Mouse (Mus musculus) megakaryocyte progenitor cell, adult 5-6 weeks (primary cell): ENCODE data around the gene Nsun5. TPM values are rescaled to one million over a fixed set of nuclear protein-coding genes. Genes with fewer than 3 reads are reported as not detected.

Experiments used
- ATAC-seq: replicated peaks from 2 replicates; pipeline ENCODE4 v1.8.0; 2016; ENCODE audit warnings: mild to moderate bottlenecking, moderate TSS enrichment, inconsistent platforms; ENCODE audit not compliant: poor library complexity
- total RNA-seq, 2 experiments: library from RNA; stranded (forward) in 1 of 2; stranded (reverse) in 1 of 2; fragments of 157-497, 149-512 nt in 1 of 2; fragments of 200-1000 nt in 1 of 2; gene quantifications; 2 replicates each; pipeline versions ENCODE4 v1.2.3 to v1.2.4; 2015 to 2017

The Nsun5 gene
- total RNA-seq, 2 experiments from 2014 or later, result 15.8 to 22.0 TPM

DNA sequence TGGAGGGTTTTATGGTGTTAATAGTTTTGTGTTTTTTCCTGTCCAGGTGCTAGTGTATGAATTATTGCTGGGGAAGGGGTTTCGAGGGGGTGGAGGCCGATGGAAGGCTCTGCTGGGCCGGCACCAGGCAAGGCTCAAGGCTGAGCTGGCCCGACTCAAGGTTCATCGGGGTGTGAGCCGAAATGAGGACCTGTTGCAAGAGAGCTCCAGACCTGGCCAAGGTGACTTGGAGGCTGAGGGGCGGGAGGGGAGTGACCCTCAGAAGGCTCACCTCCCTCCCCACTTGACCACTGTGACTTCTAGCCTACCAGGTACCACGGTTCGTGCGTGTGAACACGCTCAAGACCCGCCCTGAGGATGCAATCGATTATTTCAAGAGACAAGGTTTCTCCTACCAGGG lies 1.4 kb downstream of the Nsun5 start:
- no peak for ATAC-seq

DNA sequence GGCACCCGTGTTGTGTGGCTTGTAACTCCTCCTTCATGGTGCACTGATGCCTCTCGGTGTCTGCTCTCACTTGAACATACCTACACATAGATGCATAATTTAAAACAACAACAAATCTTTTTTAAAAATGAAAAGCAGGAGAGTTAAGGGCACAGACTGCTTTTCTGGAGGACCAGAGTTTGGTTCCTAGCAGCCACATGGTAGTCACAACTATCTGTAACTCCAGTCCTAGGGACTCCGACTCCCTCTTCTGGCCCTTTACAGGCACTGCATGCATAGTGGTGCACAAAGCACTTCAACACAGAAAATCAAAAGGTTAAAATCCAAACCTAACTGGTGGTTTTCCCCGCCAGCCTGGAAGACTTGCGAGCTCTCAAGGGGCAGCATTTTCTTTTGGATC lies 3.8 kb downstream of the Nsun5 start:
- ATAC-seq, result no peak

- no peak for ATAC-seq
Measured at GRCm38 (mm10) chr5:135375167-135375566, 5.4 kb downstream of the Nsun5 start.

GRCm38 (mm10) chr5:135376341-135376740 lies 6.6 kb downstream of the Nsun5 start:
- ATAC-seq, result no peak

- ATAC-seq, result no peak
Measured at GRCm38 (mm10) chr5:135380681-135381080, 10.9 kb downstream of the Nsun5 start.

- no peak for ATAC-seq
Measured at GRCm38 (mm10) chr5:135381356-135381925, 11.7 kb downstream of the Nsun5 start.

GRCm38 (mm10) chr5:135382746-135383145 lies 13.0 kb downstream of the Nsun5 start:
- ATAC-seq, result no peak

DNA sequence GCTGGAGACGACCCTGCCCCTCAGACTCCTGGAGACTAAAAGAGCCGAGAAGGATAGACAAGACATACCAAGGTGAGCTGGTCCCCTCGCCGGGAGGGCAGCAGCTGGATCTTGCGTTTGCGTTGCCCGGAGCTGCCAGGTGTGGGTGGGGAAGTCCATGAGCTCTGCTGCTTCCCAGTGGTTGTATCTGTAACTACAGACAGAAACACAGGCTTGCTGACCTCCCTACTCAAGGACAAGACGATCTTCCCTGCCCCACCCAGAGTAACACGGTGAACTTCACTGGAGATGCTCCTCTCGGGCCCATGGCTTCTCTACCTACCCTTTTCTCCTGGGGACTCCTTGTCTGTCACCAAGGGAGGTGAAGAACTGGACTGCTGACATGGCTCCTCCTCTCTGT lies 14.0 kb downstream of the Nsun5 start:
- ATAC-seq, result no peak

DNA sequence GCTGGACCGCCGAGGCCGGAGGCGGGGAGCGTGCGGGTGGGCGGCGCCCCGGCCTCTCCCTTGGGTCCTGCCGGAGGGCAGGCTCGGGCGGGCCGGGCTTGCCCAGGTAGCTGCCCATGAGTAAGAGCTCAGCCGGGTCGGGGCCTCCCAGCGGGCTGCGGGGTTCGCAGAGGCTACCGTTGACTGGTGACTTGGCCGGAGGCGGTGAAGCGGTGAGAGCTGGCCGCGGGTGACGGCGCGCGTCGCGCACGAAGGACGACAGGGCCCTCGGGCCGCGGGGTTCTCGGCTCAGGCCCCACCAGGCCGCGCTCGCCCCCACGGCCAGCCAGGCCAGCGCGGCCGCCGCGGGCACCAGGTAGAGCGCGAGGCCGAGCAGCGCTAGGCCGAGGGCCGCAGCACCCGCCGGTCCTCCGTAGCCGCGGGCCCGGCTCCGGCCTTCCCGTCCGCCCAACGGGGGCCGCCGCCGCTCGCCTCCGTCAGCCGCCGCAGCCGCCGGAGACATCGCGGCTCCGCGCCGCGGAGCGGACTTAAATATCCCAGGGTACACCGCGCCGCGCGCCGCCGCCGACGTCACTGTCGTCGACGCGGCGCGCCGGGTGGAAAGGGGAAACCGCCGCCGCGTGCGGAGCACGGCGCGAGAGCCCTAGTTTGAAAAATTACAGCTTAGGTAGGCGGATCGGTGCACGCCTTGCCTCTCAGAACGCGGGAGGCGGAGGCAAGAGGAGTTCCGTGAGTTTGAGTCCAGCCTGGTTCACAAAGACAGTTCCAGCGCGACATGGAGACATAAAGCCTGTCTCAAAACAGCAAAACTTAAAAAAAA lies 24.5 kb downstream of the Nsun5 start, which contains the start of gene Pom121:
Pom121 (minus strand) TSS at position 543 of the 820 bp plus-strand sequence.
- ATAC-seq, result peak; percentile 83

DNA sequence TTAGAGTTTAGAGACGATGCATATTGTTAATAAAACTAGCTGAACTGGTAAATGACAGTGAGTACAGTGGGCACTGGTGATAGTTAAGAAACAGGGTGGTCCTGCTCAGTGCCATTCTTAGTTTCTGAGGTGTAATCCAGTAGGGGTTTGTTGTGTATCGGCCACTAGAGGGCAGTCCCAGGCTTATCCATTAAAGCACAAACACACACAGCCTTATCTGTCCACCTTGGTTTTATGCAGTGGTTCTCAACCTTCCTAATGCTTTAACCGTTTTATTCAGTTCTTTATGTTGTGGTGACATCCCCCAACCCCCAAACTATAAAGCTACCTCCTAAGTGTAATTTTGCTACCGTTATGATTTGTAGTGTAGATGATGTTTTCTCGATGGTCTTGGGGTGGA lies 26.1 kb downstream of the Nsun5 start:
- ATAC-seq, result peak; percentile 76

GRCm38 (mm10) chr5:135399382-135399781 lies 29.6 kb downstream of the Nsun5 start:
- no peak for ATAC-seq

DNA sequence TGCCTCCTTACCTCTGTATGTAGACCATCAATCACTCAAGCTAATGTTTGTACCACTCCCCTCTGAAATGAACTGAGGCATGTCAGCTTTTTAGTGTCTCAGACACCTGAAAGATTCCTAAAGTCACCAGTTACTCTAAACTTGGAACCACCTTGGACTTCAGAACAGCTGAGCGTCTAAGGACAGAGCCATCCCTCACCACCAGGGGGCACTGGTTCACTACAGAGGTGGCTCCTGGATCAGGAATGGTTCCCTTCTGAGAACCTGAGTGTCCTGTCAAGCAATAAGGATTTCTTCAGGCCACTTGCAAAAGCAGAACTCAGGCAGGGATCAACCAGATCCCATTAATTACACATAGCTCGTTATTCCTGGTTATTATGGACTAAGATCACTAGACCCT lies 30.5 kb downstream of the Nsun5 start:
- ATAC-seq, result peak; percentile 77

- ATAC-seq, result peak; percentile 44; the same call in 1 of the 2 replicates
Measured at GRCm38 (mm10) chr5:135404623-135405022, 34.9 kb downstream of the Nsun5 start.

DNA sequence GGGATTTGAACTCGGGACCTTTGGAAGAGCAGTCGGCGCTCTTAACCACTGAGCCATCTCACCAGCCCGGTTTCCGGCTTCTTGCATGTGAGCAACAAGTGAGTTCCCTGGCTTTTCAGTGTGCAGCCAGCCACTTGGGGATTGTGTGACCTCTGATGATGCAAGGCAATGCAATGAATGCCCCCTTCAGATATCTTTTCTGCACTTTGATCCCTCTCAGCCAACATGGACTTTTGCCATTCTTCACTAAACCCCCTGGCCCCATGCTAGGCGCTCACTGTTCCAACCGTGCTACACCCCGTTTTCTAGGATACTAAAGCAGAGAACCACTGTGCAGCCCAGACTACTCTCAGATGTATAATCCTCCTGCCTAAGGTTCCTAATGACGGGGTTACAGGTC lies 35.7 kb downstream of the Nsun5 start:
- ATAC-seq, result no peak

GRCm38 (mm10) chr5:135408114-135408513 lies 38.4 kb downstream of the Nsun5 start:
- no peak for ATAC-seq

DNA sequence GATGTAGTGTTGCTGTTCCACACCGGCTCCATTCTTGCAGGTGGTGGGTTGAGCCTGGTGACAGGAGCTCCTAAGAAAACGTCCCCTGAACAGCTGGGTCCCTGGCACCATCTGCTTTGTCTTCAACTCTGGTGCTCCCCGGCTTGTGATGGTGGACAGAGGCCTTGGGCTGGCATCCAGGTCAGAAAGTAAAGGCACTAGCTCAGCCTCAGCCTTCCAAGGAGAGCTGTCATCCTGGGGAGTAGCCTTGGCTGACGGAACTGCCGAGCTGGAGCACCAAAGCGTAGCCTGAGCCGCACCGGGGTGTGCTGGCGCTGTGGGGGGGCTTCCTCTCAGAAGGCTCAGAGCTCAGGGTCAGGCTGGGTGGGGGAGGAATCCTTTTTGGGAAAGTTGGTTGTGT lies 40.5 kb downstream of the Nsun5 start:
- no peak for ATAC-seq

Other genes starting within 250 kb of the Nsun5 start
- 10.9 and 11.0 TPM in 2 replicates for gene Tbl2, start 220.3 kb upstream of the Nsun5 start, total RNA-seq (2015)
- 14.9 and 18.7 TPM in 2 replicates for gene Tbl2, start 220.3 kb upstream of the Nsun5 start, total RNA-seq (2017)
- 18.1 and 18.7 TPM in 2 replicates for gene Bcl7b, start 201.7 kb upstream of the Nsun5 start, total RNA-seq (2015)
- 24.8 and 25.2 TPM in 2 replicates for gene Bcl7b, start 201.7 kb upstream of the Nsun5 start, total RNA-seq (2017)
- gene Baz1b, start 182.7 kb upstream of the Nsun5 start, total RNA-seq (2015), result 72.1 and 90.2 TPM in 2 replicates
- 128 and 160 TPM in 2 replicates for gene Baz1b, start 182.7 kb upstream of the Nsun5 start, total RNA-seq (2017)
- 0.42 and 0.59 TPM in 2 replicates for gene Fzd9, start 118.7 kb upstream of the Nsun5 start, total RNA-seq (2015)
- 0.12 and 0.14 TPM in 2 replicates for gene Fzd9, start 118.7 kb upstream of the Nsun5 start, total RNA-seq (2017)
- not detected in 2 replicates for gene Fkbp6, start 19.9 kb upstream of the Nsun5 start, total RNA-seq (2015)
- 0.25 TPM in 1 of 2 replicates, not detected in the other for gene Fkbp6, start 19.9 kb upstream of the Nsun5 start, total RNA-seq (2017)
- not detected in 2 replicates for gene Trim50, start 16.7 kb upstream of the Nsun5 start, total RNA-seq (2015)
- gene Trim50, start 16.7 kb upstream of the Nsun5 start, total RNA-seq (2017), result not detected in 2 replicates
- gene Pom121, start 24.6 kb downstream of the Nsun5 start, total RNA-seq (2015), result 59.8 and 60.9 TPM in 2 replicates
- gene Pom121, start 24.6 kb downstream of the Nsun5 start, total RNA-seq (2017), result 7.0 and 7.9 TPM in 2 replicates
- gene Hip1, start 175.2 kb downstream of the Nsun5 start, total RNA-seq (2015), result 6.9 and 8.6 TPM in 2 replicates
- 9.4 and 10.6 TPM in 2 replicates for gene Hip1, start 175.2 kb downstream of the Nsun5 start, total RNA-seq (2017)
- gene Ccl26, start 193.6 kb downstream of the Nsun5 start, total RNA-seq (2015), result not detected in 2 replicates
- gene Ccl26, start 193.6 kb downstream of the Nsun5 start, total RNA-seq (2017), result not detected in 2 replicates
- 0.56 and 1.1 TPM in 2 replicates for gene Ccl24, start 203.1 kb downstream of the Nsun5 start, total RNA-seq (2015)
- gene Ccl24, start 203.1 kb downstream of the Nsun5 start, total RNA-seq (2017), result not detected in 2 replicates